Mouse (Mus musculus) heart, adult 2 months (tissue): ENCODE measurements around the gene Cyp27a1.

ENCODE experiments used
- CTCF ChIP-seq: fragments of 200-600 bp; IDR thresholded peaks from 2 replicates; pipeline ENCODE4 v1.8.1; 2022; ENCODE audit warnings: antibody characterized with exemption, mild to moderate bottlenecking, moderate library complexity
- EP300 ChIP-seq: fragments of 200-500 bp; IDR thresholded peaks from 2 replicates; pipeline ENCODE4 v1.6.1; 2011; ENCODE audit warnings: low read depth, low read length, control low read depth; ENCODE audit not compliant: insufficient read depth
- POLR2A ChIP-seq: fragments of 200-500 bp; IDR thresholded peaks from 2 replicates; pipeline ENCODE4 v1.6.1; 2011; ENCODE audit warnings: mild to moderate bottlenecking, low read depth, low read length, control low read depth; ENCODE audit not compliant: insufficient read depth

- TF ChIP-seq POLR2A = no peak
- TF ChIP-seq CTCF = no peak
- no peak for TF ChIP-seq EP300
Observed at GRCm38 (mm10) chr1:74719281-74719680, 5.9 kb downstream of the Cyp27a1 start.
